Mouse (Mus musculus): ENCODE data around the gene 1600002K03Rik.

DNA sequence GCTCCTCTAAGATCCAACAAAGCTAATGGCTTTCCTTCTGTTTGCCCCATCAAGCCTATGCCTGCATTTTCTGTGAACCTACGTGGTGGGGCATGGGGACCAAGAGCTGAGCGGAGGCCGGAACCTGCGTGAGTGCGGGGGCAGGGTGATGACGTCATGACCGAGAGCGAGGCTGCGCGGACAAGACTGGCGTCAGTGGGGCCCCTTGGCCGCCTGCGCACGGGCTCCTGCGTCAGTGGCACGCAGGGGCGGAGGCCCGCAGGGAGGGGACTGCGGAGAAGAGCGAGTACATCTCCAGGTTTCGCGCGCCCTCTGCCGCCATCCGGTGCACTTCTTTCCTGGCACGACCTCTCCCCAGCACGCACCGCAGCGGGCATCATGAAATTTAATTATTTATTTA is 31.5 kb upstream of the 1600002K03Rik start:
- peak; percentile 46 for TF ChIP-seq CTCF (IDR thresholded peaks at IDR 0.05; ENCODE audit: extremely low read depth, insufficient read depth, low read length)
- peak; percentile 60 for TF ChIP-seq POLR2A (IDR thresholded peaks at IDR 0.05; ENCODE audit: extremely low read depth, insufficient read depth, low read length)
